Mouse (Mus musculus): ENCODE results near the gene Stk32b.

The Stk32b gene

GRCm38 (mm10) chr5:37520441-37520840, 196.5 kb downstream of the Stk32b start:
- DNase-seq (ENCODE audit: extremely low spot score) = no peak

GRCm38 (mm10) chr5:37512479-37512878, 204.5 kb downstream of the Stk32b start:
- DNase-seq (ENCODE audit: extremely low spot score) = no peak

GRCm38 (mm10) chr5:37506880-37507519, 210.0 kb downstream of the Stk32b start:
- DNase-seq (ENCODE audit: extremely low spot score) = no peak

GRCm38 (mm10) chr5:37494984-37495476, 221.9 kb downstream of the Stk32b start:
- no peak for DNase-seq (ENCODE audit: extremely low spot score)

GRCm38 (mm10) chr5:37472025-37472608, 244.9 kb downstream of the Stk32b start:
- no peak for DNase-seq (ENCODE audit: extremely low spot score)

GRCm38 (mm10) chr5:37471584-37471983, 245.4 kb downstream of the Stk32b start:
- DNase-seq (ENCODE audit: extremely low spot score) = no peak

- DNase-seq (ENCODE audit: extremely low spot score) = no peak
Observed at GRCm38 (mm10) chr5:37469031-37469430, 247.9 kb downstream of the Stk32b start.

GRCm38 (mm10) chr5:37467646-37468045, 249.3 kb downstream of the Stk32b start:
- DNase-seq (ENCODE audit: extremely low spot score) = no peak

GRCm38 (mm10) chr5:37465461-37465860, 251.5 kb downstream of the Stk32b start:
- DNase-seq (ENCODE audit: extremely low spot score) = no peak

GRCm38 (mm10) chr5:37458236-37458635, 258.7 kb downstream of the Stk32b start:
- no peak for DNase-seq (ENCODE audit: extremely low spot score)

GRCm38 (mm10) chr5:37457831-37458230, 259.1 kb downstream of the Stk32b start:
- no peak for DNase-seq (ENCODE audit: extremely low spot score)

GRCm38 (mm10) chr5:37457191-37457590, 259.8 kb downstream of the Stk32b start:
- DNase-seq (ENCODE audit: extremely low spot score) = no peak

- DNase-seq (ENCODE audit: extremely low spot score) = no peak
Observed at GRCm38 (mm10) chr5:37456590-37456989, 260.4 kb downstream of the Stk32b start.

GRCm38 (mm10) chr5:37447546-37447945, 269.4 kb downstream of the Stk32b start:
- DNase-seq (ENCODE audit: extremely low spot score) = no peak

GRCm38 (mm10) chr5:37442767-37443166, 274.2 kb downstream of the Stk32b start:
- DNase-seq (ENCODE audit: extremely low spot score) = no peak

GRCm38 (mm10) chr5:37435417-37435816, 281.6 kb downstream of the Stk32b start:
- no peak for DNase-seq (ENCODE audit: extremely low spot score)

GRCm38 (mm10) chr5:37427210-37427609, 289.8 kb downstream of the Stk32b start:
- DNase-seq (ENCODE audit: extremely low spot score) = no peak

GRCm38 (mm10) chr5:37419028-37419427, 297.9 kb downstream of the Stk32b start:
- no peak for DNase-seq (ENCODE audit: extremely low spot score)

All from embryo, embryonic 9.5 days (tissue).